Mouse (Mus musculus) activated CD4-positive, CD25-positive, alpha-beta regulatory T cell, adult 4 months (primary cell): Measurements from ENCODE around the gene Tmprss12. TPM values are rescaled to one million over a fixed set of nuclear protein-coding genes. Genes with fewer than 3 reads are reported as not detected.
A peak's percentile ranks its signal among the peaks of the same experiment; 100 is the strongest.
"Not testable (repeated sequence)": the region's sequence is repeated elsewhere in the genome, so short reads cannot be mapped to it uniquely, and the experiment has no call there.

Source experiments
- ATAC-seq: one replicate; pipeline ENCODE4 v1.8.0; 2017
- polyA plus RNA-seq, 2 experiments: library from polyadenylated mRNA; unstranded; fragments of 100-300 nt; shearing (Covaris generic); gene quantifications; one replicate each; pipeline ENCODE4 v1.2.1; 2017

Tmprss12 gene
- polyA plus RNA-seq, 2 experiments from 2014 or later, result not detected

GRCm38 (mm10) chr15:100274790-100275559, 5.7 kb upstream of the Tmprss12 start:
- no peak for ATAC-seq

GRCm38 (mm10) chr15:100276403-100276802, 4.2 kb upstream of the Tmprss12 start:
- no peak for ATAC-seq

DNA sequence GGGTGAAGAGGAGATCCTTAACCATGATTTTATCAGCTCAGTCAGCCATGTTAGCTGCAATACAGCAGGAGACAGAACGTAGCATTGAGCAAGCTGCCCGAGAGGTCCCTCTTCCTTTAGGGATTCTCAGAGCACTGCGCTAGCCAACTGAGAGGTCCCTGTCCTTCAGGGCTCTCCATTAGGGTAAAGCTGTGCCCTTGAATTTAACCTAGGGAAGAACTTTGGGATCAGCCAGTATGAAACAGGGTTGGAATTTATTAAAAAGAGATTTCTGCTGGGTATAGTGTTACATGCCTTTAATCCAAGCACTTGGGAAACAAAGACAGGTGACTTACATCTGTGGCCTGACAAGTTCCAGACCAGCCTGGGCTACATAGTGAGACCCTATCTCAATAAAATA, 3.1 kb upstream of the Tmprss12 start:
- no peak for ATAC-seq

DNA sequence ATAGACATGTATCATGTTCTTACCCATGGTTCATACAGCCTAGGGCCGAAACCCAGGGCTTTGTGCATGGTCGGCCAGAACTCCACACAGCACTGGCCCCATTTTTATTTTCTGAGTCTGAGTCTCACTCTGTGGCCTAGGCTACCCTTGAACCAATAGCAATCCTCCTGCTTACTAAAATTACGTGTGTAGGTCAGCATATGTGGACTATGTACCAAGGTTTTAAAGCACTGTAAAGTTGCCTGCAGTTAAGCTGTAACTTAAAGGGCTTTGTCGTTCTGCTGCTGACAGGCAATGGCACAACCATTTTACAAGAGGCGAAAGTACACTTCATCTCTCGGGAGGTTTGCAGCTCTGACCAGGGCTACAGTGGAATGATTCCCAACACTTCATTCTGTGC, 8.3 kb downstream of the Tmprss12 start:
- no peak for ATAC-seq

GRCm38 (mm10) chr15:100290858-100291257, 10.2 kb downstream of the Tmprss12 start:
- ATAC-seq, result no peak

- ATAC-seq, result no peak
These were observed 11.7 kb downstream of the Tmprss12 start for GRCm38 (mm10) chr15:100292326-100292725.

GRCm38 (mm10) chr15:100297856-100298255, 17.2 kb downstream of the Tmprss12 start:
- no peak for ATAC-seq

DNA sequence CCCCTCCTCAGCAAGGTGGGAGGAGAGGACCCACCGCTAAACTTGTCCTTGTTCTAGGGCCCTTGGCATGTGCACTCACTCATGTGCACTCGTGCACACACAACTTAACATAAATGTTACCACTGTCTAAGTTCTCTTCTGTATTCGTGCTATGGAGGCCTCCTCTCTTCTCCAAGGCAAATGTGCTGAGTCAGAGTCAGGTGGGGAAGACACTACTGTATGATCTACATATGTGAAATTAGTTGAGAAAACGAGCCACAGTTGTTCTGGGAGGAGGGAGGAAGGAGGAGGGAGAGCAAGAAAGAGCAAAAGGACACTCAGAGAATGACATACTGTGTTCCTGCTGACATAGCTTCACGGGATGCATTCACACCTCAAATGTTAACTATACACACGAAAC, 19.9 kb downstream of the Tmprss12 start:
- ATAC-seq, result no peak

- no peak for ATAC-seq
These were observed 20.9 kb downstream of the Tmprss12 start for GRCm38 (mm10) chr15:100301556-100301955.

DNA sequence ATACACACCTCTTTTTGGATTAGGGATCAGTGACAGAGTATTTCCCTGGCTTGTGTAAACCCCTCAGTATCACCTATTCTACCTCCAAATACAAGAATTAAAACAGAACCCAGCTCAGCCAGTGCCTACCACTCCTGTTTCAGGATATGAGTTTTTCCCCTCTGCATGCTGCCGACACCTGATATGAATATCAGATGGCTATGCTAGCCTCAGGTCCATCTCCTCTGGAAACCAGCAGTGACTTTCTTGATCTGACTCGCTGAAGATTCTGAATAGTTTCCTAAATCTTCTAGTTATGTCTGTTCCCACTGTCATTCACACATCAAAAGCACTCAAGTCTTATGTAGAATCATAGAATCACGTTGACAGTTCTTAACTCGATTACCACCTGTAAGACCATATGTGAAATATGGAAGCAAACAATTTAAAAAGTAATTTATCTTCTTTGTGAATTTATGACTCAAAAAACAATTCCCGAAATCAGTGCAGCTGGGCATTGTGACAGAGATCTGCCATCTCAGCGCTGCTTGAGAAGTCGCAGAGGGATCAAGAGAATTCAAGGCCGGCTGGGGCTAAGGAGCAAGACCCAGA, 22.9 kb downstream of the Tmprss12 start:
- no peak for ATAC-seq

GRCm38 (mm10) chr15:100304019-100304991, 23.7 kb downstream of the Tmprss12 start, which contains the start of gene Mettl7a1:
Gene Mettl7a1 (plus strand): TSS chr15:100304140.
- ATAC-seq, result peak; percentile 74

DNA sequence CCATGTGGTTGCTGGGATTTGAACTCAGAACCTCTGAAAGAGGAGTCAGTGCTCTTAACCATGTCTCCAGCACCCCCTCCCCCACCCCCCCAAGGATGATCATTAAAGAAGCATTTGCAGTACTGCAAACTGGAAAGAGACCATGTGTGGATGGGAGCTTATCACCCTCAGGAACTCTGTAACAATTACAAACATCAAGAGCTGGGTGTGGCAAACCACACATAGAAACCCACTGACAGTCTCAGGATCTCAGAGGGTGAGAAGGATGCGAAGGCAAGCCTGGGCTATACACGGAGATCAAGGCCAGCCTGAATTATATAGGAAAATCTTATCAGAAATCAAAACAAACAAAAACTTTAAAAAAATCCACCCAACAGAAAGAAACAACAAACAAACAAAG, 25.6 kb downstream of the Tmprss12 start:
- ATAC-seq, result no peak

DNA sequence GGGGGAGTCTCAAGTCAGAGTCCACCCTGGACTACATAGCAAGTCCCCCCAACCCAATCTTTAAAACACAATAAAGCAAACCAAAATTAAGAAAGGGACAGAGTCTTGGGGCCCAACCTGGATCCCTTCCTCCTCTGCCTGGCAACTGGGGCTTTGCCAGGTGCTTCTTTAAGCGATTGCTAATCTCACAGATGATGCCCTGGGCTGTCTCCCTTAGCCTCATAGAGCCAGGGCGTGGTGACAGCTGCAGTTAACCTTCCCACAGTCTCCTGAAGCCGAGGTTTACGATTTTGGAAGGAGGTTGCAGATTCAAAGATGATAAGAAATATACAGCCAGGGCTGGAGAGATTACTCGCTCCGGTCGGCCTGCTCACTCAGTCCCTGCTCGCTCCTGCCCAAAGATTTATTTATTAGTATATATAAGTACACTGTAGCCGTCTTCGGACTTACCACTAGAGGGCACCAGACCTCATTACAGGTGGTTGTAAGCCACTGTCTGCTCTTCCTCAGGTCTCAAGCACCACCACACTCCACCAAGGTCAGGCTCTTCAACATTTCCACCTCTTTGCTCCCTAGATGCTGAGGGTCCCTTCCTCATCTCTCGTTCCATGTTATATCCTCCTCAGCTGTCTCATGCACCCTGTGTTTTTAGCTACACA, 26.9 kb downstream of the Tmprss12 start:
- not testable (repeated sequence) for ATAC-seq

- peak; percentile 96 for ATAC-seq
These were observed 31.7 kb downstream of the Tmprss12 start for GRCm38 (mm10) chr15:100312346-100312745.

DNA sequence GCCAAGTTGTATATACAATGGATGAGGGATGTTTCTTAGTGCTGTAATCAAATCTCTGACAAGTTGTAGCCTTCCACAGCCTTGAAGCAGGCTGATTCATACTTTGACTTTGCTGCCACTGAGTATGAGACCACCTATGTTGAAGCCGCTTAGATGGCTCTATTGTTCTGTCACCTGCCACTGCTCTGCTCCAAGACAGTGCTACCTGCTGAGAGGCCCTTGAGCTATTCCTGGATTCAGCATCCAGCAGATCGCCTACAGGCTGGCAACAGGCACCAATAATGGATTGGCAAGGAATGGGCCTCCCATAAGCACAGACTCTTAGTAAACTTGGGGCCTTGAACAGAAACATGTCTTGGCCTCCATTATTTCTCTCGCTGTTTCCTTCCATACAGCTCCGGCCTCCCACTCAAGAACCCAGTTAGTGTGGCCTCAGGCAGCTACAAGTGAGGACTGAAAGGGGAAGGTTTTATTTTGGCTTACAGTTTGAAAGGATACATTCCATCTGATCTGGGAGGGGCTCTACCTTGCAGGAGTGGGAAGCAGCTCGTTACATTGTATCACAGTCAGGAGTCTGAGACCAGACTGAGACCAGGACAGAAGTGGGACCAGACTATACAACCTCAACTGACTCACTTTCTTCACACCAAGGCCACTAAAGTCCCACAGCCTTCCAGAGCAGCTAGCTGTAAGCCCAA, 34.0 kb downstream of the Tmprss12 start:
- ATAC-seq, result no peak

DNA sequence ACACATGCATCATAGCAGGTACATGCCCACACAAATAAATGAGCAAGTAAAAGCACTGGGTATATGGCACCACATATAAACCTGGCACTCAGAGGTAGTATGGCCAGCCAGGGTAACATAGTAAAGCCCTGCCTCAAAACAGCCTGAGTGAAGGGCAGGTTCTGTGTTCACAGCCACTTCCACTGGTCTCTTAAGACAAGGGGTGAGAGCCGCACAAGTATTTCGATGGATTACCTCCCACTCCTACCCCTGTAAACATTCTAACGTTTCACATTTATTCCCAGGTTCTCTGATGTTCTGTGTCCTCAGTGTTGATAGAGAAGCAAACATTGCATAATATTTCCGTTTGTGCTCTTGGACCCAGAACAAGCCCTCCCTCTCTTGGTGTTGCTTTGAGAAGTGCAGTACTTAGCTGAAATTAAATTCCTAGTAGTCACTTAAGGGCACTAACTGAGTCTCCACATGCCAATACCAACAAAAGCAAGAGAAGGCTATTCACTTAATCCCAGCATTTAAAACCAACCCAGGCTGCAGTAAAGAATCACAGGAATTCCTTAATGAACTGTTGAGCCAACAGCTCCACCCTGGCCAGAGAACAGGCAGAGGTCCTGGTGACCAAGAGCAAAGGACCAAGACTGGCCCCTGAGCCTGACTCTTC, 37.5 kb downstream of the Tmprss12 start:
- not testable (repeated sequence) for ATAC-seq

GRCm38 (mm10) chr15:100319884-100320283, 39.2 kb downstream of the Tmprss12 start:
- no peak for ATAC-seq

DNA sequence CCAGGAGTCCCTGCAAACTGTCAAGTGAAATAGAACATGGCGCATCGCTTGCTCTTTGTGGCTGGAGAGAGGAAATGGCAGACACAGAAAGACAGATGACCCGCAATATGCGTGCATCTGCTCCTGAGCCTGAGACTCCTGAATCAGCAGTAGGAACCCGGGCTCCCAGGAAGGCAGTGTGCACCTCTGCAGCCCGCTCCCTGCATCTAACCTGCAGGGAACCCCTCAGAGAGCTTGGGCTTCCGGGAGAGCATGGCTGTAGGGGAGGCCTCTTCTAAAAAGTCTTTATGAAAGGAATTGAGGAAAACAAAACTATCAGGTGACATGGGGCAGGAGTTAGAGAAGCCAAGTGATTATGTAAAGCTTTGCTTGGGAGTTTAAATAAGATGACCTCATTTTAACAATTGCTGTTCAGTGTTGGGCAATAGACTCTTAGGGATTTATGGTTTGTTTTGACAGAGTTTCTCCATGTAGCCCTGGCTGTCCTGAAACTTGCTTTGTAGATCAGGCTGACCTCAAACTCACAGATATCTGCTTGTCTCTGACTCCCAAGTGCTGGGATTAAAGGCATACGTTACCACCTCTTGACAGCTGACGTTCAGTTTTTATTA, 39.8 kb downstream of the Tmprss12 start:
- no peak for ATAC-seq

DNA sequence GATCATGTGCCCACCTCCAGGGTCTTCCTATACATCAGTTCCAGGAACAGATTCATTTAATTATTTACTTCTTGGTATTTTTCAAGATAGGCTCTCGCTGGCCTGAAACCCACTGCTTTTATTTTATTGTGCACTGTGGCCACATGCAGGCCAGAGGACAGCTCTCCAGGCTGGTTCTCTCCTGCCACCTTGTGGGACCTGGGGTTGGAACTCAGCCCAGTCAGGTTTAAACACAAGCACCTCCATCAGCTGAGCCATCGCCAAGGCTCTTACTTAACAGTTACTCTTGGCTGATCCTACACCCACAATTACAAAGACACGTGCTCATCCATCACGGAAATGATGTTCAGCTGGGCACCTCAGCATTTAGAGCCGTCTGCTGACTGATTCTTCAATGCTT, 40.5 kb downstream of the Tmprss12 start:
- no peak for ATAC-seq

GRCm38 (mm10) chr15:100324021-100324591, 43.5 kb downstream of the Tmprss12 start:
- ATAC-seq, result no peak
